In genomic region chr11:113618303-113618671, GRCm38 (mm10) we compare ENCODE assay signal across 8 mouse cellular contexts. TPM values are rescaled to one million over a fixed set of nuclear protein-coding genes. Genes with fewer than 3 reads are reported as not detected.
DNase-seq lines count a peak whose midpoint lies in the region; ATAC-seq and TF ChIP-seq lines count a peak whose summit lies in the region.

No protein-coding gene starts in this region.

- TF ChIP-seq CTCF in ES-Bruce4 (IDR thresholded peaks at IDR 0.05; ENCODE audit: low read depth, low read length): no peak
- TF ChIP-seq CTCF in liver, postnatal 0 days (IDR thresholded peaks at IDR 0.05; ENCODE audit: low read depth): no peak

- intact Hi-C loops in heart, postnatal 25 days (cut with DNase I): loop anchor here (5.0 kb wide), 2 partner anchors 321 to 441 kb away; no protein-coding TSS in a partner anchor

- H3K9ac ChIP-seq in heart, embryonic 12.5 days: peak overlapping the region; percentile 73; the same call in 1 of the 2 replicates
- H3K9ac ChIP-seq in ES-Bruce4 (ENCODE audit: low read depth, poor library complexity, severe bottlenecking): no peak overlapping the region; the same call in 1 of the 2 replicates
- H3K9ac ChIP-seq in hindbrain, embryonic 11.5 days (ENCODE audit: low read depth, low read length): no peak overlapping the region; the same call in 1 of the 2 replicates
- no peak overlapping the region; the same call in 1 of the 2 replicates for H3K9ac ChIP-seq in liver, postnatal 0 days (replicated peaks)

- no peak for TF ChIP-seq EP300 in ES-Bruce4 (IDR thresholded peaks at IDR 0.05; ENCODE audit: insufficient read depth, low read depth, low read length)
- TF ChIP-seq EP300 in liver, postnatal 0 days (IDR thresholded peaks at IDR 0.05; ENCODE audit: low read depth): no peak

- peak overlapping the region; percentile 98 for H3K4me2 ChIP-seq in heart, embryonic 12.5 days
- peak overlapping the region; percentile 91 for H3K4me2 ChIP-seq in hindbrain, embryonic 11.5 days (replicated peaks; ENCODE audit: low read depth, low read length)
- peak overlapping the region; percentile 73 for H3K4me2 ChIP-seq in liver, postnatal 0 days (ENCODE audit: low read depth, low read length)

- H3K4me1 ChIP-seq in heart, embryonic 12.5 days (replicated peaks): peaks cover 26% of the 10 kb centered on the region
- H3K4me1 ChIP-seq in ES-Bruce4 (ENCODE audit: control insufficient read depth, insufficient read depth, low read length): no peaks in the 10 kb centered on the region
- peaks cover 11% of the 10 kb centered on the region for H3K4me1 ChIP-seq in hindbrain, embryonic 11.5 days (replicated peaks; ENCODE audit: control insufficient read depth, insufficient read depth, low read length)
- H3K4me1 ChIP-seq in liver, postnatal 0 days (ENCODE audit: insufficient read depth): peaks cover 8% of the 10 kb centered on the region; the same call in 1 of the 2 replicates

- TF ChIP-seq POLR2A in ES-Bruce4 (IDR thresholded peaks at IDR 0.05; ENCODE audit: insufficient read depth, low read length): no peak

- peak overlapping the region; percentile 53 for H3K4me3 ChIP-seq in heart, embryonic 12.5 days
- peak overlapping the region; percentile 75 for H3K4me3 ChIP-seq in ES-Bruce4 (ENCODE audit: low read depth, low read length)
- peak overlapping the region; percentile 52 for H3K4me3 ChIP-seq in hindbrain, embryonic 11.5 days (ENCODE audit: low read depth, low read length)
- H3K4me3 ChIP-seq in liver, postnatal 0 days (ENCODE audit: low read depth, low read length): peak overlapping the region; percentile 50

- H3K36me3 ChIP-seq in heart, embryonic 12.5 days: no peaks in the 10 kb centered on the region
- no peaks in the 10 kb centered on the region for H3K36me3 ChIP-seq in ES-Bruce4 (ENCODE audit: control insufficient read depth, insufficient read depth, low read length, poor library complexity, severe bottlenecking)
- no peaks in the 10 kb centered on the region for H3K36me3 ChIP-seq in hindbrain, embryonic 11.5 days (ENCODE audit: control insufficient read depth, insufficient read depth, low read length)
- H3K36me3 ChIP-seq in liver, postnatal 0 days (replicated peaks; ENCODE audit: insufficient read depth, low read length): no peaks in the 10 kb centered on the region

- H3K9me3 ChIP-seq in heart, embryonic 12.5 days (replicated peaks): no peaks in the 10 kb centered on the region
- H3K9me3 ChIP-seq in ES-Bruce4 (replicated peaks; ENCODE audit: control insufficient read depth, insufficient read depth, low read length, poor library complexity, severe bottlenecking): no peaks in the 10 kb centered on the region
- no peaks in the 10 kb centered on the region for H3K9me3 ChIP-seq in hindbrain, embryonic 11.5 days (ENCODE audit: control insufficient read depth, low read length)
- H3K9me3 ChIP-seq in liver, postnatal 0 days (ENCODE audit: low read length): no peaks in the 10 kb centered on the region

- peaks cover 56% of the 10 kb centered on the region for H3K27me3 ChIP-seq in heart, embryonic 12.5 days (replicated peaks)
- no peaks in the 10 kb centered on the region for H3K27me3 ChIP-seq in ES-Bruce4 (ENCODE audit: control insufficient read depth, insufficient read depth, low read length, poor library complexity, severe bottlenecking)
- H3K27me3 ChIP-seq in hindbrain, embryonic 11.5 days (ENCODE audit: control insufficient read depth, insufficient read depth, low read length): peaks cover 13% of the 10 kb centered on the region
- peaks cover 17% of the 10 kb centered on the region for H3K27me3 ChIP-seq in liver, postnatal 0 days (ENCODE audit: insufficient read depth, low read length)

- DNase-seq in heart, postnatal 25 days (ENCODE audit: low spot score): no peak
- DNase-seq in hindbrain, embryonic 11.5 days (ENCODE audit: low spot score): no peak
- no peak for DNase-seq in liver, postnatal 0 days
- no peak for DNase-seq in adrenal gland, adult (ENCODE audit: inconsistent age in 2 of 2, low spot score in 1 of 2)
- DNase-seq in T-cell, adult 2 months (ENCODE audit: low spot score): no peak
- no peak for DNase-seq in testis, postnatal 14 days (ENCODE audit: low spot score)

- no peak overlapping the region for H3K27ac ChIP-seq in heart, embryonic 12.5 days (ENCODE audit: poor library complexity, severe bottlenecking)
- no peak overlapping the region for H3K27ac ChIP-seq in ES-Bruce4 (ENCODE audit: insufficient read depth, low read length)
- peak overlapping the region; percentile 54; the same call in 1 of the 2 replicates for H3K27ac ChIP-seq in hindbrain, embryonic 11.5 days (ENCODE audit: low read depth, low read length)
- H3K27ac ChIP-seq in liver, postnatal 0 days (ENCODE audit: low read depth): 0 out of 2 replicates have a peak overlapping the region, but pooled peaks have one; percentile 34

- ATAC-seq in heart, embryonic 12.5 days (ENCODE audit: insufficient number of reproducible peaks, low FRiP score): no peak
- ATAC-seq in hindbrain, embryonic 11.5 days (ENCODE audit: low FRiP score): peak; percentile 8; the same call in 1 of the 2 replicates
- no peak for ATAC-seq in liver, postnatal 0 days

- 27% methylated on average over 4 of the region's 4 CpGs for WGBS in heart, embryonic 12.5 days
- 28% methylated on average over 4 of the region's 4 CpGs for WGBS in hindbrain, embryonic 11.5 days
- WGBS in liver, postnatal 0 days (ENCODE audit: insufficient replicate concordance): 11% methylated on average over 4 of the region's 4 CpGs

RNA-seq across cellular contexts. Expression of gene Sstr2, which starts 0.9 kb away (rescaled TPM):
- polyA plus RNA-seq in heart, embryonic 12.5 days (2016; fragmentation: Nextera tagmentation; extraction: Ambion mirVana): 0.19 and 0.42 TPM in 2 replicates
- not detected for total RNA-seq in heart, postnatal 25 days (2021)
- 0.57 TPM in 1 of 2 replicates, not detected in the other for polyA plus RNA-seq in ES-Bruce4 (2011; ENCODE audit: insufficient read depth, insufficient read length, low read depth, missing spikeins)
- polyA plus RNA-seq in hindbrain, embryonic 11.5 days (2014; fragmentation: Nextera tagmentation; extraction: Ambion mirVana): 36.9 and 41.9 TPM in 2 replicates
- 1.6 and 2.0 TPM in 2 replicates for polyA plus RNA-seq in liver, postnatal 0 days (2015; fragmentation: Nextera tagmentation; extraction: Ambion mirVana)

RNA-seq across cellular contexts. Expression of gene Cog1, which starts 30.7 kb away (rescaled TPM):
- 20.9 and 21.7 TPM in 2 replicates for polyA plus RNA-seq in heart, embryonic 12.5 days (2016; fragmentation: Nextera tagmentation; extraction: Ambion mirVana)
- 10 to 100 TPM; 16.4 to 17.1 TPM for total RNA-seq in heart, postnatal 25 days (2021)
- 15.6 and 20.6 TPM in 2 replicates for polyA plus RNA-seq in ES-Bruce4 (2011; ENCODE audit: insufficient read depth, insufficient read length, low read depth, missing spikeins)
- 37.6 and 37.8 TPM in 2 replicates for polyA plus RNA-seq in hindbrain, embryonic 11.5 days (2014; fragmentation: Nextera tagmentation; extraction: Ambion mirVana)
- polyA plus RNA-seq in liver, postnatal 0 days (2015; fragmentation: Nextera tagmentation; extraction: Ambion mirVana): 6.5 and 7.1 TPM in 2 replicates

RNA-seq across cellular contexts. Expression of gene Slc39a11, which starts 31.6 kb away (rescaled TPM):
- polyA plus RNA-seq in heart, embryonic 12.5 days (2016; fragmentation: Nextera tagmentation; extraction: Ambion mirVana): 19.0 and 22.4 TPM in 2 replicates
- 1 to 10 TPM; 2.7 to 3.8 TPM for total RNA-seq in heart, postnatal 25 days (2021)
- 7.4 and 13.5 TPM in 2 replicates for polyA plus RNA-seq in ES-Bruce4 (2011; ENCODE audit: insufficient read depth, insufficient read length, low read depth, missing spikeins)
- polyA plus RNA-seq in hindbrain, embryonic 11.5 days (2014; fragmentation: Nextera tagmentation; extraction: Ambion mirVana): 20.1 and 20.4 TPM in 2 replicates
- polyA plus RNA-seq in liver, postnatal 0 days (2015; fragmentation: Nextera tagmentation; extraction: Ambion mirVana): 10.2 and 10.9 TPM in 2 replicates

Comparison
In these comparisons a context has a peak if more than half of its experiments do, and no peak if none do; other contexts are left out.
1. H3K27ac ChIP-seq: peak in hindbrain, embryonic 11.5 days (single experiment) and liver, postnatal 0 days (single experiment); none in heart, embryonic 12.5 days (single experiment) and ES-Bruce4 (single experiment).
2. RNA of gene Sstr2, which starts 0.9 kb away (polyA plus RNA-seq): 36.9 to 41.9 TPM in hindbrain, embryonic 11.5 days; 1.6 to 2.0 TPM in liver, postnatal 0 days, 0.57 TPM in ES-Bruce4 and 0.19 to 0.42 TPM in heart, embryonic 12.5 days; every median in the first group is over 10 times any median in the second.
3. Peak in every context shown above with its lines, with median percentiles within 50 percentile points of each other: H3K4me2 ChIP-seq and H3K4me3 ChIP-seq.